Mouse (Mus musculus): ENCODE data around the gene Fgfr2.

Gene Fgfr2

DNA sequence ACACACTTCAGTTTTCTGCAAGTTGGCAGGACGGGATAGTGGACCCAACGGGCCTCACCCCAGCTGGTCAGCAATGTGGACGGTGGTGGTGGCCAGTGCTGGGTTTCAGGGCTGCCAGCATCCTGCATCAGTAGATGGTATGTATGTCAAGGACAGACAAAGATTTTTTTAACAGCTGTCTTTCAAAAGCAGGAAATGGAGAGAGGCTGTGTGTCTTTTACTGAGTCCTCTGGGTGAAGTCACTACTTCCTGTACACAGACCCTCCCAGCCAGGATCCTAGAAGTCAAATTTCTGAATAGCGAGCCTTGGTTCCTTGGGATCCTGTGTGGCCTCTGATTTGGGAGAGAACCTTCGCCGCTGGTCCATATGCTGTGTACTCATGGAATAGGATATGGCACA lies 2832.0 kb downstream of the Fgfr2 start:
- DNase-seq: no peak

DNA sequence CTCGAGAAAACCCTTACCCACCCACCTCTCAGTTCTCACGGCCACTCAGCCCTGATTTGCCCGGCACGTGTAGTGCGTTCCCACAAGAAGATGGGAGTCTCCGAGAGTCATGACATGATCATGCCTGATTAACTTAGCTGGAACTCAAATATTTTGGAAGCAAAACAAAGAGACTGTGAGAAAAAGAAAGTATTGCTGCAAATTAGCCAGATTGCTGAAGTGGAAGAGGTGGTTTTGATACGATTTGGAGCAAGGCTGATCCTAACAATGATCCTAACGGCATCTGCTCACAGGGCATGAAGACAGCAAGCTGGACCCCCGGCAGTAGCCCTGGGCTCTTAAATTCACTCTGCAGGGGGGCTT lies 2833.7 kb downstream of the Fgfr2 start:
- DNase-seq: no peak

DNA sequence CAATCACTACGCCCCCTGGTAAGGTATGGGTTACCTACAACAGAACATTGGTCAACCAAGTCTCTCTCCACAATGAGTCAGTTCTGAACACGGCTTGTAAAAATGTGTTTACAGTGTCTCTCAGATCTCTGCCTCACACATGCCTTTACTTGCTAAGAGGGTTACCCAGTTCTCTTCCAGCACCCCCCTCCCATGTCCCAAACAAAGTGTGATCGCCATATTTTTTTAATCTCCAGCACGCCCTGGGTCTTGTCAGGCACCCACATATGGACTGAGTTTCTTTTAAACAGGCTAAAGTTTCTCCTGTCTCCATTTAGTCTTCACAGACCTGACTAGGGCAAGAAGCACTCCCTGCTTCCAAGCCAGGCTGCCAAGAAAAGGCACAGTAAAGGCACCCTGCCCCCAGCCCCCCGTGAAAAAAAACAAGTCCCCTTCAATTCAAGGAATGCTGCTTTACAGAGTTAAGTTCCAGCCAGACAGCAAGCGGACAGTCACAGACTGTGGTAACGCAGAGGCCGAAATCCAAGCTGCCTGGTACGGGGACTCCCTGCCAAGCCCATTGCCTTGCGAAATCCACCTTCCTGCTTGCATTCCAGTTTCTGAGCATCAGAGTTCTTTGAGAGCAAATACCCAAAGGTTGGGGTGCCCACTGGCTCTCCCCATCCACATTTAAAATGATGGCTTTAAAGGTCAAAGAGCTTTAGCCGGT lies 2834.3 kb downstream of the Fgfr2 start:
- no peak for DNase-seq

GRCm38 (mm10) chr7:130288248-130288647 lies 2834.9 kb downstream of the Fgfr2 start:
- no peak for DNase-seq

- DNase-seq: no peak
Observed at GRCm38 (mm10) chr7:130278738-130279705, 2844.1 kb downstream of the Fgfr2 start.

DNA sequence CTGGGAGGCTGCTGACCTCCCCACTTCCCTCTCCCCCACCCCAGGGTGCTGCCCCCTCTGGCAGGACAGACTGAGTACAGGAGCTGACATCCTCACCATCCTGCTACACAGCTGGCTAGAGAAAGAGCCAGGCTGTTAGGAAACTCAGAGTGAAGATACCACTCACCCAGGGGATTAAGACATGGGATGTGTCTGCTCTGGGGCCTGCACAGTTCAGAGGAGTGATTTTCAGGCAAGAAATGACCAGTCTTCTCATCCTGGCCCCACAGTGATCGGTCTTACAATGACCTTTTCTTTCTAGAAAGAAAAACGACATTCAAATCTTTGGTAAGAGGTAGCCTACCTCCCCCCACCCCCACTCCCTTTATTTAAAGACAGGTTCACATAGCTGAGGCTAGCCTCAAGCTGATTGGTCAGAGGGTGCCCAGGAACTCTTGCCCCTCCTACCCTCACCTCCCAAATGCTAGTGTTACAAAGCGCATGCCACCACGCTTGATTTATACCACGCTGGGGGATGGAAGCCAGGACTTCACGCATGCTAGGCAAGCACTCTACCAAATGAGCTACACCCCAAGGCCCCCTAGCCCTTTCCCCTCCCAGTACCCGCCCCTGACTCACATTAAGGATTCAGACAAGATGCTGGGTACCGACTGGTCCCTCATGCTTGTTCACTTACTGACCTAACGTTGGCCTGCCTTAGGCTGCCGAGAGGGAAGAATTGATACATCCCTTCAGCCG lies 2845.0 kb downstream of the Fgfr2 start:
- no peak for DNase-seq

DNA sequence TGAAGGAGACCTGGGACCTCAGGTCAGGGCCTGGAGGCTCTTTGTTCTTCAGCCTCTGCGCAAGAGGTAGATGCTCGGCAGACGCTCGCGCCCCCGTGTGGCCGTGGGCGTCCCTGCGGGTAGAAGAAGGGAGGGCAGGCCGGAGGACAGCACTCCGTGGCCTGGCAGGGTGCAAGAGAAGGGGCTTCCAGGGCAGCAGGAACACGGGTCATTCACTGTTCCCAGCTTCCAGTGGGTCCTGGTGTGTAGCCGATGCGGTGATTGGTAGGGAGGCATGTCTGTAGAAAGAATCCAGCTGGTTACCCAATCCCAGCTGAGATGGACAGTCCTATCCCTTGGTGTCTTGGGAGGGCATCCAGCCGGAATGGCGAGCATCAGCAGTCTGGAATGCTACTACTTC lies 2849.9 kb downstream of the Fgfr2 start:
- DNase-seq: peak; percentile 82

- DNase-seq: peak; percentile 19
Observed at GRCm38 (mm10) chr7:130270807-130271206, 2852.3 kb downstream of the Fgfr2 start.

GRCm38 (mm10) chr7:130269124-130269867 lies 2853.9 kb downstream of the Fgfr2 start:
- DNase-seq: no peak

DNA sequence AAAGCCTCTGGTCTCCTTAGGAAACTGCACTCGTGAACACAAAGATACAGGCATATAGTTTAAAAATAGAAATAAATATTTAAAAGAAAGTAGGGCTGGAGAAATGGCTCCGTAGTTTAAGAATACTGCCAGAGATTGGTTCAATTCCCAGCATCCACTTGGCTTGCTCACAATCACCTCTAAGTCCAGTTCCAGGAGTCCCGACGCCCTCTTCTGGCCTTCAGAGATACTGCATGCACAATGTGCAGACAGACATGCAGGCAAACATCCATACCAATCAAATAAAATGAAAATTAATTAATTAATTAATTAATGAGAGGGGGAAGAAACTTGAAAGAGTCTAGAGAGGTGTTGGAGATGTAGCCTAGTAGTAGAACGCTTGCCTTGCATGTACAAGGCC lies 2856.1 kb downstream of the Fgfr2 start:
- no peak for DNase-seq

GRCm38 (mm10) chr7:130266166-130266490 lies 2857.0 kb downstream of the Fgfr2 start:
- DNase-seq: peak; percentile 75

DNA sequence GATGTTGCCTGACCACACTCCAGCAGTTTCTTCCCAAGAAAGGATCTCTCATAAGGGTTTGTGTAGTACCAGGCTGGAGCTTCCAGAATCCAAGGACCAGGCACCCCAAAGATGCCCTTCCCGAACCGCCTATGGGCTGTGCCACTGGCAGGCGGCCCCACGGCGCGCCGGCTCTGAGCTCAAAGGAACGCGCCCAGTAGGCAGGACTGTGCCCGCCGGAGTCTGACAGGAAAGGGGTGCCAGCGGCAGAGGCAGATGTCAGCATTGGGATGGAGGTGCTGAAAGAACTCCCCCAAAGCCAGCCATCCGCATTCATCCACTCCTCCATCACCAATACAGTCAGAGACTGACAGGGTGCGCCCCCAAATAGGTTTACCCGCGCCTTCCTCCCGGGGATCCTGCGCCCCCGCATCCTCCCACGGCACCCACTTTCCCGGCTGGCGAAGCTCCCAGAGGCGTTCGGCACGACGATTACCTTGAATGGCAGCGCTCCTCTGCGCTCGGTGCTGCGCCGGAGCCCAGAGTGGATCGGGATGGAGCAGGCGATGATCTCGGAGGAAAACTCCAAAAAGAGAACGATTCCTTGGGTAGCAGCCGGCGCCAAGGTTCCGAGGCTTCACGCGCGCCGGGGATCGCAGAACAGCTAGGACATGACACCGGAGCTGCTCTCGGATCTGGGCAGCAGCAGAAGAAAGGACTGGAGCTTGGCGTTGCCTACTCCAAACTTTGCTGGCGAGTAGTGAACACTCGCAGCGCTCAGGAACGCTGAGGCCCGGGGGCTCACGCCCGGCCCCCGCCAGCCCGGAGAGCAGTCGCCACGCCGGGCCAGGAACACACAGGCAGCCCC lies 2857.6 kb downstream of the Fgfr2 start:
- DNase-seq: no peak

GRCm38 (mm10) chr7:130264616-130265318 lies 2858.4 kb downstream of the Fgfr2 start:
- peak; percentile 61 for DNase-seq

GRCm38 (mm10) chr7:130263799-130264351 lies 2859.3 kb downstream of the Fgfr2 start:
- peak; percentile 17 for DNase-seq

GRCm38 (mm10) chr7:130263233-130263594 lies 2859.9 kb downstream of the Fgfr2 start:
- no peak for DNase-seq

DNA sequence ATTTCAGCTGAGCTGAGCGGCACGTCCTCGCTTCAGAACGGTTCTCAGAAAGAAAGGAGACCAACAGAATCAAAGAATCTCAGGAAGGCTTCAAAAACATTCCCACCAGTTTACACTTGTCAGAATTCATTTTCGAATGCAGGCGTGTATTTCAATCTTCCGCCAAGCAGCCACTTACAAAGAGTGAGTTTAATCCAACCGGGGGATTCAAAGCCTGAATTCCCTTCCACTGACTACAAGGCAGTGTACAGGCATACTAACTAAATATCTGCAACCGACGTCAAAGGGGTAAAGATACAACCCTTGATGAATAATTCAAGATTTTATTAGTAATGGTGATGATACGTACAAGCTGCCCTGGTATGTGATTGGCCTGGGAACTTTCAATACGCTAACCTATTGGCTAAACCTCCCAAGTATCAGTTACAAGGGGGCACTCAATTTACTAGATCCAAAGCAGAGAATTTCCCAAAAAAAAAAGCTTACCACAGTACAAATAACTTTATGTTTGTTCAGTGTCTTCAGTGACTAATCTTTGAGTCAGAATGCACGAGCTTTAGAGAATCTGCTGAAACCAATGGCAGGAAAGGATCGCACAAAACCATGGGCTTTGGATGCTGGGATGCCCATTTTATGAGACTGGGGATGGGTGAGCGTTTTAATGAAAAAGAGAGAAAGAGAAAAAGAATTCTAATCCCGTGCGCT lies 2860.5 kb downstream of the Fgfr2 start:
- DNase-seq: no peak

DNA sequence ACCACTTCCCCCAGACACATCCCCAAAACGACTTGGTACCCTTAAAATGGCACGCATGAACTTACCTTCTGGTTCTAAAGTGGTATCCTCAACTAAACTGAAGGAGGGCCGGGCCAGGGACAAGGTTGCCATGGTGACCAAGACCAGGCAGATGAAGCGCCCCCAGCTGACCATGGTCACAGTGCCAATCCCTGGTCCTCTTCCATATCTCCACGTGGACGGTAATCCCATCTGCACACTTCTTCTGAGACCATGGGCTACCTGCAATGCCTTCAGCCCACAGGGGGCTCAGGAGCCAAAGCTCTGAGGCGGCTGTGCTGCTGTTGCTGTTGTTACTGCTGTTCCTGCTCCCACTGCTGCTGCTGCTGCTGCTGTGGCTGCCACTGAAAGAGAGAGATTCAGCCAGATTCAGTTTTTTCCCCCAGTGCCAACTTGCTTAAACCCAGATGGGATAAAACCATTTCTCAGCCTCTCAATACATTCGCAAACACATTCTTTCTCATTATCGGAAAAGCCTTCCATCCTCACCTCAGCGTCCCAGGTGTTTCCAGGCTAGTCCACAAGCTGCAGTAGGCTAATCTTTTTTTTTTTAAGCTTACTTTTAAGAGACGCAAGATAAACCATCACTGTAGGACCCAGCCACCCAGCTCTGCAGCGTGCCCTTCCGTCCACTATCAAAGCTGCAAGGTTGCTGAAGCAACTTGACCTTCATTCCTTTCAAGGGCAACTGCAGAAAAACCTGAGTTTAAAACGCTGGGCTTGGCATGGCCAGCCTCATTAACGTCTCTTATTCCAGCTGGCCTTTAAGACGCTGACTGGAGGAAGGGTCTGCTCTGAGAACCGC lies 2861.2 kb downstream of the Fgfr2 start:
- peak; percentile 13 for DNase-seq

GRCm38 (mm10) chr7:130260905-130261683 lies 2862.1 kb downstream of the Fgfr2 start:
- no peak for DNase-seq

All from kidney, adult 18-20 months (tissue).